ENCODE assay signal across 8 mouse cellular contexts in genomic region chr9:41474244-41474944, GRCm38 (mm10).
DNase-seq lines count a peak whose midpoint lies in the region; ATAC-seq and TF ChIP-seq lines count a peak whose summit lies in the region.

No protein-coding gene starts in this region.

- intact Hi-C loops in gastrocnemius, adult 2 months (cut with DNase I) = loop anchor here (1.0 kb wide), 2 partner anchors 106 to 476 kb away; no protein-coding TSS in a partner anchor

- peak; percentile 24 for DNase-seq in T-cell, adult 2 months (ENCODE audit: low spot score)
- DNase-seq in cerebellum, postnatal 14 days = peak; percentile 84 to 90
- peak; percentile 94 for DNase-seq in gastrocnemius, adult 2 months
- DNase-seq in left cerebral cortex, adult 18-20 months (ENCODE audit: low spot score in 2 of 2) = peak; percentile 91 to 92
- peak; percentile 75 to 77 for DNase-seq in right cerebral cortex, postnatal 36 days (ENCODE audit: low spot score in 2 of 2)

- H3K4me3 ChIP-seq in gastrocnemius, adult 2 months = peak overlapping the region; percentile 71
- H3K4me3 ChIP-seq in hindbrain, embryonic 16.5 days (ENCODE audit: low read length) = 0 out of 2 replicates have a peak overlapping the region, but pooled peaks have one; percentile 7

- WGBS in hindbrain, embryonic 16.5 days = 26% methylated on average over 11 of the region's 11 CpGs

- H3K4me1 ChIP-seq in hindbrain, embryonic 16.5 days (ENCODE audit: control insufficient read depth, insufficient read depth, low read depth, low read length) = peaks cover 26% of the 10 kb centered on the region

- H3K9me3 ChIP-seq in hindbrain, embryonic 16.5 days (ENCODE audit: control insufficient read depth, low read length) = no peaks in the 10 kb centered on the region

- TF ChIP-seq CTCF in gastrocnemius, adult 2 months (IDR thresholded peaks at IDR 0.05) = no peak; the same call in 1 of the 2 replicates

- no peaks in the 10 kb centered on the region for H3K27me3 ChIP-seq in hindbrain, embryonic 16.5 days (replicated peaks; ENCODE audit: control insufficient read depth, insufficient read depth, low read length)

- H3K27ac ChIP-seq in gastrocnemius, adult 2 months = peak overlapping the region; percentile 97
- peak overlapping the region; percentile 75 for H3K27ac ChIP-seq in hindbrain, embryonic 16.5 days (ENCODE audit: low read depth, low read length)

- ATAC-seq in hindbrain, embryonic 16.5 days = peak; percentile 92
- ATAC-seq in megakaryocyte-erythroid progenitor cell, adult 5-6 weeks (replicated peaks; ENCODE audit: low FRiP score, low TSS enrichment, poor library complexity, severe bottlenecking) = peak; percentile 77; the same call in 1 of the 2 replicates
- no peak; the same call in 1 of the 2 replicates for ATAC-seq in erythroblast, adult 5-6 weeks (replicated peaks; ENCODE audit: low FRiP score, poor library complexity, severe bottlenecking)

- H3K9ac ChIP-seq in hindbrain, embryonic 16.5 days (ENCODE audit: low read depth, low read length) = peak overlapping the region; percentile 43

- no peaks in the 10 kb centered on the region for H3K36me3 ChIP-seq in hindbrain, embryonic 16.5 days (ENCODE audit: control insufficient read depth, insufficient read depth, low read length)

- H3K4me2 ChIP-seq in hindbrain, embryonic 16.5 days (ENCODE audit: low read length) = peak overlapping the region; percentile 42

Comparison
In these comparisons a context has a peak if more than half of its experiments do, and no peak if none do; other contexts are left out.
1. DNase-seq: peak in every context shown above with its lines; median percentile 94 in gastrocnemius, adult 2 months; 92 in left cerebral cortex, adult 18-20 months; 87 in cerebellum, postnatal 14 days; 76 in right cerebral cortex, postnatal 36 days; 24 in T-cell, adult 2 months.